Mouse (Mus musculus): Measurements from ENCODE around the gene G3bp1. TPM values are rescaled to one million over a fixed set of nuclear protein-coding genes. Genes with fewer than 3 reads are reported as not detected.

Gene G3bp1
- 99.5 and 102 TPM in 2 replicates for polyA plus RNA-seq (2014; fragmentation: Nextera tagmentation; extraction: Ambion mirVana)

DNA sequence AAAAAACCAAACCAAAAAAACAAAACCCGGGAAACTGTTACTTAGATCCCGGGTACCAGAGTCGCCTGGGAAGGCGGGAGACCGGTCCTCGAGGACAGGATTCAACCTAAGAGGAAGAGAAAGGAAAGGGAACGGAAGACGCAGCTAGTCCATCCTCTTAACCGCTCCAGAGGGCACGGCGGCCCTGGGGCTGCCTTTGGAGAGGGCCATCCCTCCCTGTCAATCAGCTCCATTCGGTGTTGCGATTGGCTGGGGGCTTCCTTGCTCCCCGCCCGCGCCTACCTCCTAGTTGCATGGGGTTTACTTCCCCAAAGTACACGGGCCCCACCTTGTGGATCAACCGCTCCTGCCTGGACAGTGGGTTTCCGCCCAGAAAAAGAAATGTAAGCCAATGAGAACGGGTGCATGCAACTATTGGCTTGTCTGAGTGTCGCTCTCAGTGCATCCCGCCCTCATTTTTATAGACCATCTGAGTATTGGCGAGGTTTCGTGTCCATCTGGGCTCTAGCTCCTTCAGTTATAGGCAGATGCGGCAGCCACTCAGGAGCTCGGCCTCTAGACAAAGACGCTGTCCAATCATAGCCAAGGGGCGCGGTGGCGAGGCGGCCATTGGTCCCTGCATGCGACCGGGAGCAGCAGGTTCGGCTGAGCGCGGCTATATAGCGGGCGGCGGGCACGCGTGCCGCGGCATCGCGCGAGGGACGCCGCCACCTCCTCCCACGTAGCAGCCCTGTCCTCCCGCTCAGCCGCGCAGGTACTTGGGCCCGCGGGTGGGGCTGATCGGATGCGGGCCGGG is at the start of gene G3bp1:
Gene G3bp1 (plus strand): TSS at position 638 of the 796 bp plus-strand sequence.
- peaks cover 27% of the 10 kb centered on the region for H3K4me1 ChIP-seq (replicated peaks; ENCODE audit: control insufficient read depth, insufficient read depth, low read length)
- H3K36me3 ChIP-seq (replicated peaks; ENCODE audit: control insufficient read depth, insufficient read depth) = 0 out of 2 replicates have a peak, but pooled peaks cover 6% of the 10 kb centered on the region
- peak within 1 kb of the TSS; percentile 88 for H3K9ac ChIP-seq
- H3K9me3 ChIP-seq (ENCODE audit: control insufficient read depth, low read length) = no peaks in the 10 kb centered on the region
- H3K27ac ChIP-seq = peak within 1 kb of the TSS; percentile 81
- DNase-seq (ENCODE audit: low spot score) (peak; percentile 98), ATAC-seq (ENCODE audit: low FRiP score) (peak; percentile 98)
- no peaks in the 10 kb centered on the region for H3K27me3 ChIP-seq (ENCODE audit: control insufficient read depth, insufficient read depth, low read length)
- H3K4me2 ChIP-seq (replicated peaks) = peak within 1 kb of the TSS; percentile 91
- H3K4me3 ChIP-seq (replicated peaks; ENCODE audit: low read length) = peak within 1 kb of the TSS; percentile 86
- WGBS = under 1% methylated on average over 57 of the region's 57 CpGs

DNA sequence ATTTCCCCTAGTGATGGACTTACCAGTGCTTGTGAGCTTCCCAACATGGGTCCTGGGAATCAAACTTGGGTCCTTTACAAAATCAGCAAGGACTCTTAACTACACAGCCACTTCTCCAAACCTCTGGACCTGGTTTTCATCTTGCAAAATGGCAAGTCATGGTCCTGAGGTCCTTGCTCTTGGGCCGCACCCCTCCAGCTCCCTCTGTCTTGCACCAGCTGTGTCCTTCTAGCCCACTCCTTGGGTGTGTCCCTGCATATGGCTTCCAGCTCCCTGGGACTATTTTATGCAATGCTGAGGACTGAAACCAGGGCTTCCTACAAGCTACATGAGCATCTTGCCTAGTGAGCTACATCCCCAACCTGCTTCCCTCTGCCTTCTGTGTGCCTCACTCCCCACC is 46.5 kb upstream of the G3bp1 start, which contains the start of gene Sparc:
Gene Sparc (minus strand): TSS at position 206 of the 400 bp plus-strand sequence.
- Histone ChIP-seq H3K9me3 (ENCODE audit: control insufficient read depth, low read length) (no peaks in the 10 kb centered on the region), H3K4me3 (replicated peaks; ENCODE audit: low read length) (no peak within 1 kb of the TSS), H3K27ac (peak within 1 kb of the TSS; percentile 51), H3K4me1 (replicated peaks; ENCODE audit: control insufficient read depth, insufficient read depth, low read length) (peaks cover 17% of the 10 kb centered on the region), H3K36me3 (replicated peaks; ENCODE audit: control insufficient read depth, insufficient read depth) (no peaks in the 10 kb centered on the region), H3K9ac (no peak within 1 kb of the TSS), H3K27me3 (ENCODE audit: control insufficient read depth, insufficient read depth, low read length) (no peaks in the 10 kb centered on the region), H3K4me2 (replicated peaks) (no peak within 1 kb of the TSS)
- ATAC-seq (ENCODE audit: low FRiP score) (no peak), DNase-seq (ENCODE audit: low spot score) (no peak)
- WGBS = 100% methylated on average over 1 of the region's 1 CpGs

GRCm38 (mm10) chr11:55423756-55424155 is 45.7 kb upstream of the G3bp1 start:
- Histone ChIP-seq H3K9me3 (ENCODE audit: control insufficient read depth, low read length) (no peaks in the 10 kb centered on the region), H3K27ac (peak overlapping the region; percentile 51), H3K36me3 (replicated peaks; ENCODE audit: control insufficient read depth, insufficient read depth) (no peaks in the 10 kb centered on the region), H3K4me1 (replicated peaks; ENCODE audit: control insufficient read depth, insufficient read depth, low read length) (peaks cover 17% of the 10 kb centered on the region), H3K4me2 (replicated peaks) (no peak overlapping the region), H3K4me3 (replicated peaks; ENCODE audit: low read length) (no peak overlapping the region), H3K27me3 (ENCODE audit: control insufficient read depth, insufficient read depth, low read length) (no peaks in the 10 kb centered on the region), H3K9ac (no peak overlapping the region)
- 6% methylated on average over 4 of the region's 4 CpGs for WGBS
- DNase-seq (ENCODE audit: low spot score) (peak; percentile 57), ATAC-seq (ENCODE audit: low FRiP score) (peak; percentile 66)

DNA sequence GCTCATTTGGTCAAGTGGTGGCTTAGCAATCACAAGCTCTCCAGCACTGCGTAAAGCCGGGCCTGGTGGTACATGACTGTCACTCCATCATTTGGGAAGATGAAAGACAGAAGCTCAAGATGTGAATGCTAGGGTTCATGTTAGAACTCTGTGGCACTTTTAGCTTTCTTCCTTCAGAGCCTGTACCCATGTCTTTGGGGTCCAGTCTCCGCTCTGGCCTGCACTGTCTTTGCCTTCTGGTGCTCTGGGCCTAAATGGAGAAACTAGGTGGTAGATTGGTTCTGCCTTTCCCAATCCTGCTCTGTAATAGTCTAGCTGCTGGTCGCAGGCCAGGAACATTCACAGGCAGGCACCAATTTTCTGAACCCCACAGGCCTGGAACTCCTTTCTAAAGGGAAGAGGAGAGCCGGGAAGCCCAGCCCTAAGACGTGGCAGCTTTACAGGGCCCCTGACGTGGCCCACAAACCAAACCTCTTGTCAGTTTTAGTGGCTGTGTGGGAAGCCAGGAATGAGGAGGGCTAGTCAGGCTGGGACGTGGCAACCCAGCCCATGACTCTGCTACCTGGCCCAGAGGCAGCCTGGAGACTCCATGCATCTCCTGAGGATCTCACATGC is 44.6 kb upstream of the G3bp1 start:
- 68% methylated on average over 8 of the region's 8 CpGs for WGBS
- no peak overlapping the region for H3K27ac ChIP-seq
- H3K4me3 ChIP-seq (replicated peaks; ENCODE audit: low read length) = no peak overlapping the region

GRCm38 (mm10) chr11:55428186-55429012 is 41.1 kb upstream of the G3bp1 start:
- 27% methylated on average over 16 of the region's 16 CpGs for WGBS
- H3K4me2 ChIP-seq (replicated peaks) = no peak overlapping the region

More for the DNA sequence above, 44.6 kb upstream of the G3bp1 start:
- ATAC-seq (ENCODE audit: low FRiP score) (no peak), DNase-seq (ENCODE audit: low spot score) (no peak)
- Histone ChIP-seq H3K9me3 (ENCODE audit: control insufficient read depth, low read length) (no peaks in the 10 kb centered on the region), H3K27me3 (ENCODE audit: control insufficient read depth, insufficient read depth, low read length) (no peaks in the 10 kb centered on the region), H3K9ac (no peak overlapping the region), H3K36me3 (replicated peaks; ENCODE audit: control insufficient read depth, insufficient read depth) (no peaks in the 10 kb centered on the region), H3K4me1 (replicated peaks; ENCODE audit: control insufficient read depth, insufficient read depth, low read length) (peaks cover 17% of the 10 kb centered on the region; the same call in 1 of the 2 replicates), H3K4me2 (replicated peaks) (no peak overlapping the region)

DNA sequence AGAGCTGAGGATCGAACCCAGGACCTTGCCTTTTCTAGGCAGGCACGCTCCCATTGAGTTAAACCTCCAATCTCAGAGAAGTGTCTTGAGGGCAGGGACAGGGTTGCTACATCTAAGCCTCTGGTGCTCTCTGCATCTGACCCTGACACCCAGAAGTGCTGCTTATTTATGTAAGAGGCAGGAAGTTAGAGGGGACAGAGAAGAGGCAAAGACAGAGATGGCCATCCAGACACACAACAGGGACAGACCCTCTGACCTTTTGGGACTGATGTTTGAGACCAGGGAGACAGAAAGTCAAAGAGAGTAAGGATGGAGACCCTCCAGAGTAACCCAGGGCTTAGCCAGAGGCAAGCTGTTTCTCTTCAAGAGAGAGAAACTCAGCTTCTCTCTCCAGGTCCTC is 39.5 kb upstream of the G3bp1 start:
- Histone ChIP-seq H3K27ac (no peak overlapping the region), H3K36me3 (replicated peaks; ENCODE audit: control insufficient read depth, insufficient read depth) (no peaks in the 10 kb centered on the region), H3K27me3 (ENCODE audit: control insufficient read depth, insufficient read depth, low read length) (no peaks in the 10 kb centered on the region), H3K4me3 (replicated peaks; ENCODE audit: low read length) (no peak overlapping the region), H3K9me3 (ENCODE audit: control insufficient read depth, low read length) (no peaks in the 10 kb centered on the region), H3K4me1 (replicated peaks; ENCODE audit: control insufficient read depth, insufficient read depth, low read length) (0 out of 2 replicates have a peak, but pooled peaks cover 7% of the 10 kb centered on the region), H3K4me2 (replicated peaks) (no peak overlapping the region), H3K9ac (no peak overlapping the region)
- ATAC-seq (ENCODE audit: low FRiP score) = no peak
- WGBS = 91% methylated on average over 2 of the region's 2 CpGs
- no peak for DNase-seq (ENCODE audit: low spot score)

More at GRCm38 (mm10) chr11:55428186-55429012, 41.1 kb upstream of the G3bp1 start:
- no peaks in the 10 kb centered on the region for H3K27me3 ChIP-seq (ENCODE audit: control insufficient read depth, insufficient read depth, low read length)
- H3K4me3 ChIP-seq (replicated peaks; ENCODE audit: low read length) = no peak overlapping the region
- H3K9me3 ChIP-seq (ENCODE audit: control insufficient read depth, low read length) = no peaks in the 10 kb centered on the region
- H3K9ac ChIP-seq = no peak overlapping the region
- H3K27ac ChIP-seq = 0 out of 2 replicates have a peak overlapping the region, but pooled peaks have one; percentile 35
- ATAC-seq (ENCODE audit: low FRiP score) (peak; percentile 65), DNase-seq (ENCODE audit: low spot score) (peak; percentile 76)
- peaks cover 17% of the 10 kb centered on the region; the same call in 1 of the 2 replicates for H3K4me1 ChIP-seq (replicated peaks; ENCODE audit: control insufficient read depth, insufficient read depth, low read length)
- H3K36me3 ChIP-seq (replicated peaks; ENCODE audit: control insufficient read depth, insufficient read depth) = no peaks in the 10 kb centered on the region

- H3K9ac ChIP-seq = no peak overlapping the region
- ATAC-seq (ENCODE audit: low FRiP score) (no peak), DNase-seq (ENCODE audit: low spot score) (no peak)
- no peak overlapping the region for H3K4me2 ChIP-seq (replicated peaks)
- H3K4me3 ChIP-seq (replicated peaks; ENCODE audit: low read length) = no peak overlapping the region
- no peaks in the 10 kb centered on the region for H3K4me1 ChIP-seq (replicated peaks; ENCODE audit: control insufficient read depth, insufficient read depth, low read length)
- WGBS = 69% methylated on average over 3 of the region's 3 CpGs
- H3K27ac ChIP-seq = no peak overlapping the region
- no peaks in the 10 kb centered on the region for H3K27me3 ChIP-seq (ENCODE audit: control insufficient read depth, insufficient read depth, low read length)
- H3K9me3 ChIP-seq (ENCODE audit: control insufficient read depth, low read length) = no peaks in the 10 kb centered on the region
- no peaks in the 10 kb centered on the region for H3K36me3 ChIP-seq (replicated peaks; ENCODE audit: control insufficient read depth, insufficient read depth)
Observed at GRCm38 (mm10) chr11:55432981-55433380, 36.5 kb upstream of the G3bp1 start.

DNA sequence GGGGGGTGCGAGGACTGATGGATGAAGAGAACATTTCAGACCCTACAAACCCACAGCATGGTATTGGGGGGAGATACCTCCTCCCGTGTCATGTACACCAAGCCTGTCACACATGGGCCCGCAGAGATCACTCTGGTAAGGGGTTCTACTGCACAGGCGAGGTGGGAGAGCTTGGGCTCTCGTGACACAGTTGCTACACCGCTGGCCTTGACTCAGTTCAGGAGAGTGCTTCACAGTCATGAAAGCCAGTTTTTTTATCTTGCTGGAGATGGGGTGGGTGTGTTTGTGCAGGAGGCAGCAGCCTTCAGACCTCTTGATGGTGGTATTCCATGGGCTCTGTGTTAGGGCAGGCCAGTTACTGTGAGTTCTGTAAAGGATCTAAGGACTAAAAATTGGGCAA is 33.4 kb upstream of the G3bp1 start:
- H3K4me3 ChIP-seq (replicated peaks; ENCODE audit: low read length) = no peak overlapping the region
- no peak overlapping the region for H3K27ac ChIP-seq
- H3K27me3 ChIP-seq (ENCODE audit: control insufficient read depth, insufficient read depth, low read length) = no peaks in the 10 kb centered on the region
- H3K9me3 ChIP-seq (ENCODE audit: control insufficient read depth, low read length) = no peaks in the 10 kb centered on the region
- ATAC-seq (ENCODE audit: low FRiP score) (no peak), DNase-seq (ENCODE audit: low spot score) (no peak)
- H3K9ac ChIP-seq = no peak overlapping the region
- 89% methylated on average over 6 of the region's 6 CpGs for WGBS
- H3K36me3 ChIP-seq (replicated peaks; ENCODE audit: control insufficient read depth, insufficient read depth) = no peaks in the 10 kb centered on the region
- no peak overlapping the region for H3K4me2 ChIP-seq (replicated peaks)
- H3K4me1 ChIP-seq (replicated peaks; ENCODE audit: control insufficient read depth, insufficient read depth, low read length) = no peaks in the 10 kb centered on the region

- H3K4me1 ChIP-seq (replicated peaks; ENCODE audit: control insufficient read depth, insufficient read depth, low read length) = no peaks in the 10 kb centered on the region
- no peak for DNase-seq (ENCODE audit: low spot score)
- no peak overlapping the region for H3K27ac ChIP-seq
- no peak overlapping the region for H3K9ac ChIP-seq
- H3K4me2 ChIP-seq (replicated peaks) = no peak overlapping the region
- no peaks in the 10 kb centered on the region for H3K9me3 ChIP-seq (ENCODE audit: control insufficient read depth, low read length)
- WGBS = 21% methylated on average over 4 of the region's 4 CpGs
- ATAC-seq (ENCODE audit: low FRiP score) = no peak
- no peaks in the 10 kb centered on the region for H3K36me3 ChIP-seq (replicated peaks; ENCODE audit: control insufficient read depth, insufficient read depth)
- no peaks in the 10 kb centered on the region for H3K27me3 ChIP-seq (ENCODE audit: control insufficient read depth, insufficient read depth, low read length)
- no peak overlapping the region for H3K4me3 ChIP-seq (replicated peaks; ENCODE audit: low read length)
Observed at GRCm38 (mm10) chr11:55438031-55438430, 31.5 kb upstream of the G3bp1 start.

Data from hindbrain, embryonic 14.5 days (tissue).